Mouse (Mus musculus) intestine, postnatal 0 days (tissue): Measurements from ENCODE around the gene Mocs1. TPM values are rescaled to one million over a fixed set of nuclear protein-coding genes. Genes with fewer than 3 reads are reported as not detected.

Experiments used
- ATAC-seq: fragments of 200-750 bp; cut with Nextera tagmentation; 2 replicates; pipeline ENCODE4 v1.8.0; 2017; ENCODE audit warnings: mild to moderate bottlenecking, moderate TSS enrichment, moderate library complexity
- H3K27ac ChIP-seq: fragments of 300-500 bp; sonication (generic); 2 replicates; pipeline ENCODE4 v1.5.1; 2014; ENCODE audit warnings: mild to moderate bottlenecking, low read depth, low read length, moderate library complexity
- H3K27me3 ChIP-seq: fragments of 300-500 bp; sonication (generic); replicated peaks from 2 replicates; pipeline ENCODE4 v1.6.1; 2014; ENCODE audit warnings: low read length, mixed read lengths; ENCODE audit not compliant: control insufficient read depth, insufficient read depth
- H3K36me3 ChIP-seq: fragments of 300-500 bp; sonication (generic); 2 replicates; pipeline ENCODE4 v1.6.1; 2014; ENCODE audit warnings: mild to moderate bottlenecking, moderate library complexity; ENCODE audit not compliant: control insufficient read depth, insufficient read depth
- H3K4me1 ChIP-seq: fragments of 300-500 bp; sonication (generic); replicated peaks from 2 replicates; pipeline ENCODE4 v1.6.1; 2014; ENCODE audit warnings: antibody characterized with exemption, low read length, mixed read lengths; ENCODE audit not compliant: control insufficient read depth, insufficient read depth
- H3K4me2 ChIP-seq: fragments of 300-500 bp; sonication (generic); replicated peaks from 2 replicates; pipeline ENCODE4 v1.6.1; 2014; ENCODE audit warnings: low read depth, mild to moderate bottlenecking, moderate library complexity
- H3K4me3 ChIP-seq: fragments of 300-500 bp; sonication (generic); 2 replicates; pipeline ENCODE4 v1.5.1; 2014; ENCODE audit warnings: low read depth, low read length
- H3K9ac ChIP-seq: fragments of 300-500 bp; sonication (generic); 2 replicates; pipeline ENCODE4 v1.6.1; 2014; ENCODE audit warnings: mild to moderate bottlenecking, low read depth, low read length
- H3K9me3 ChIP-seq: fragments of 300-500 bp; sonication (generic); 2 replicates; pipeline ENCODE4 v1.6.1; 2016; ENCODE audit warnings: mixed run types; ENCODE audit not compliant: control insufficient read depth
- CTCF ChIP-seq: sonication (generic); IDR thresholded peaks from 2 replicates; pipeline ENCODE4 v1.5.1; 2016; ENCODE audit warnings: low read depth, mild to moderate bottlenecking, control low read depth, antibody characterized with exemption, moderate library complexity
- WGBS: fragments of 180-500 bp; shearing (Covaris S2); extraction: QIAGEN DNeasy Blood & Tissue Kit; methylation state at CpG from one replicate; pipeline ENCODE4 v1.1.7; 2014; 5-methylcytosine and 5-hydroxymethylcytosine counted together
- polyA plus RNA-seq: library from polyadenylated mRNA; unstranded; fragments of >200 nt; fragmentation: Nextera tagmentation; extraction: Ambion mirVana; gene quantifications from 2 replicates; pipeline ENCODE4 v1.2.1, GENCODE M21; 2015

The Mocs1 gene
- polyA plus RNA-seq: 9.7 and 11.1 TPM in 2 replicates

- H3K4me2 ChIP-seq: peak within 1 kb of the TSS; percentile 95
- H3K36me3 ChIP-seq: peaks cover 6% of the 10 kb centered on the region; the same call in 1 of the 2 replicates
- peak within 1 kb of the TSS; percentile 90 for H3K4me3 ChIP-seq
- H3K9me3 ChIP-seq: no peaks in the 10 kb centered on the region
- ATAC-seq: peak; percentile 94
- peaks cover 9% of the 10 kb centered on the region for H3K4me1 ChIP-seq
- peak within 1 kb of the TSS; percentile 90 for H3K27ac ChIP-seq
- WGBS: under 1% methylated on average over 28 of the region's 28 CpGs
- no peak for TF ChIP-seq CTCF
- H3K27me3 ChIP-seq: no peaks in the 10 kb centered on the region
- peak within 1 kb of the TSS; percentile 92 for H3K9ac ChIP-seq
Measured at GRCm38 (mm10) chr17:49428239-49428688, at the start of gene Mocs1. TSS of gene Mocs1 (plus strand) at chr17:49428362.

GRCm38 (mm10) chr17:49379645-49380044 lies 48.5 kb upstream of the Mocs1 start:
- 85% methylated on average over 4 of the region's 4 CpGs for WGBS
- ATAC-seq: no peak

GRCm38 (mm10) chr17:49384217-49384943 lies 43.8 kb upstream of the Mocs1 start:
- no peaks in the 10 kb centered on the region for H3K36me3 ChIP-seq
- ATAC-seq: peak; percentile 28; the same call in 1 of the 2 replicates
- H3K9me3 ChIP-seq: peaks cover 3% of the 10 kb centered on the region; the same call in 1 of the 2 replicates
- no peaks in the 10 kb centered on the region for H3K27me3 ChIP-seq
- H3K4me3 ChIP-seq: no peak overlapping the region
- no peak overlapping the region for H3K27ac ChIP-seq
- no peak overlapping the region for H3K9ac ChIP-seq
- H3K4me2 ChIP-seq: no peak overlapping the region
- no peaks in the 10 kb centered on the region for H3K4me1 ChIP-seq
- TF ChIP-seq CTCF: no peak
- WGBS: 39% methylated on average over 6 of the region's 6 CpGs

More at GRCm38 (mm10) chr17:49379645-49380044, 48.5 kb upstream of the Mocs1 start:
- H3K27me3 ChIP-seq: no peaks in the 10 kb centered on the region
- H3K9me3 ChIP-seq: no peaks in the 10 kb centered on the region
- no peak overlapping the region for H3K4me3 ChIP-seq
- no peak overlapping the region for H3K9ac ChIP-seq
- H3K4me2 ChIP-seq: no peak overlapping the region
- TF ChIP-seq CTCF: no peak
- H3K36me3 ChIP-seq: no peaks in the 10 kb centered on the region
- H3K27ac ChIP-seq: no peak overlapping the region
- H3K4me1 ChIP-seq: no peaks in the 10 kb centered on the region

- no peak overlapping the region for H3K27ac ChIP-seq
- 0 out of 2 replicates have a peak, but pooled peaks have one; percentile 11 for TF ChIP-seq CTCF
- H3K27me3 ChIP-seq: no peaks in the 10 kb centered on the region
- ATAC-seq: no peak
- H3K4me1 ChIP-seq: no peaks in the 10 kb centered on the region
- no peak overlapping the region for H3K4me2 ChIP-seq
- H3K36me3 ChIP-seq: no peaks in the 10 kb centered on the region
- H3K4me3 ChIP-seq: no peak overlapping the region
- no peak overlapping the region for H3K9ac ChIP-seq
- 85% methylated on average over 2 of the region's 2 CpGs for WGBS
- H3K9me3 ChIP-seq: peaks cover 3% of the 10 kb centered on the region; the same call in 1 of the 2 replicates
Measured at GRCm38 (mm10) chr17:49387741-49388140, 40.4 kb upstream of the Mocs1 start.

- no peak for TF ChIP-seq CTCF
- ATAC-seq: no peak
- H3K27me3 ChIP-seq: no peaks in the 10 kb centered on the region
- no peak overlapping the region for H3K4me3 ChIP-seq
- WGBS: 6% methylated on average over 1 of the region's 1 CpGs
- H3K9ac ChIP-seq: no peak overlapping the region
- peaks cover 1% of the 10 kb centered on the region; the same call in 1 of the 2 replicates for H3K9me3 ChIP-seq
- no peaks in the 10 kb centered on the region for H3K36me3 ChIP-seq
- no peak overlapping the region for H3K27ac ChIP-seq
- no peak overlapping the region for H3K4me2 ChIP-seq
- no peaks in the 10 kb centered on the region for H3K4me1 ChIP-seq
Measured at GRCm38 (mm10) chr17:49392751-49393150, 35.4 kb upstream of the Mocs1 start.

- Histone ChIP-seq H3K4me2 (no peak overlapping the region), H3K27me3 (no peaks in the 10 kb centered on the region), H3K9me3 (no peaks in the 10 kb centered on the region), H3K36me3 (no peaks in the 10 kb centered on the region), H3K4me3 (no peak overlapping the region), H3K9ac (no peak overlapping the region), H3K4me1 (no peaks in the 10 kb centered on the region), H3K27ac (no peak overlapping the region)
- 60% methylated on average over 1 of the region's 1 CpGs for WGBS
- no peak for ATAC-seq
- TF ChIP-seq CTCF: peak; percentile 64
Measured at GRCm38 (mm10) chr17:49394836-49395235, 33.3 kb upstream of the Mocs1 start.
